Mouse (Mus musculus) brain, embryonic 14.5 days (tissue): ENCODE measurements around the gene Elmod3.
"Not testable (repeated sequence)": the region's sequence is repeated elsewhere in the genome, so short reads cannot be mapped to it uniquely, and the experiment has no call there.

Experiments used
- CTCF ChIP-seq: fragments of 200-500 bp; IDR thresholded peaks from 2 replicates; pipeline ENCODE4 v1.5.1; 2012; ENCODE audit warnings: inconsistent platforms, mild to moderate bottlenecking, moderate library complexity, borderline replicate concordance; ENCODE audit not compliant: insufficient read depth, insufficient read length; ENCODE audit errors: extremely low read depth
- POLR2A ChIP-seq: fragments of 200-500 bp; IDR thresholded peaks from 2 replicates; pipeline ENCODE4 v1.6.1; 2012; ENCODE audit warnings: mild to moderate bottlenecking, inconsistent platforms, borderline replicate concordance; ENCODE audit not compliant: poor library complexity, insufficient read depth, insufficient read length, severe bottlenecking; ENCODE audit errors: extremely low read depth

DNA sequence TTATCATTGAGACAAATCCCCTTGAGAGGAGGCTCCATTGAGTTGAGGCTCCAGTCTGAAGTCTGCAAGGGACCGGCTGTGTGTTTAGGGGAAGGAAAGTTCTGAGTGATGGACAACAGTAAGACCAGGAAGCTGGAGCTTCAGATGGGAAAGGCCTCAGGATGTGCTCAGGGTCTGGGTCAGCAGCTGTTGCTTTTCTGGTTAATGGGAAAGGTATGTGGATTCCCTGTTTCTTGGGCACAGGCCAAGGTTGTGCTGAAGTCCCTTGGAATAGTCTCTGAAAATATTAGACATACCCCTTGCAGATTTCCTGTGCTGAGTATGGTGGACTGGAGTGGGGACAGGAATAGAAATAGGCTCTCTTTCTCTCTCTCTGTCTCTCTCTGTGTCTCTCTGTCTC, 64.7 kb downstream of the Elmod3 start:
- not testable (repeated sequence) for TF ChIP-seq CTCF, POLR2A
